In the genomic region with DNA sequence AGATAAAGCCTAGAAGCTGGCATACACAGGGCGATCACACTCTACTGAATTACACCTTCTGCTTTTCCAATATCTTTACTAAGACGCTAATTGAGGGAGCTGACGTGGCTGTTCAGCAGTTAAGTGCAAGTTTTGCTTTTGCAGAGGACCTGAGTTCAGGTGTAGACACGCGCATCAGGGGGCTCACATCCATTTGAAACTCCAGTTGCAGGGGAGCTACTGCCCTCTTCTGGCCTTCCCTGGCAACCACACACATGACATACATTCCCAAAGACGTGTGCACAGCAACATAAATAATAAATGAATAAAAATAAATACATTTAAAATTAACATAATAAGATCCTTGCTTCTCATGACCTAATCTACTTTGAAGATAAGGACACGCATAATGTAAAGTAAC, we compare ENCODE assay signal across 9 mouse cellular contexts. TPM values are rescaled to one million over a fixed set of nuclear protein-coding genes. Genes with fewer than 3 reads are reported as not detected.
A peak's percentile ranks its signal among the peaks of the same experiment; 100 is the strongest.
DNase-seq lines count a peak whose midpoint lies in the region; ATAC-seq and TF ChIP-seq lines count a peak whose summit lies in the region.
"Had no signal": no experiment of that assay in that cellular context is flagged by ENCODE, and none has a peak within 500 bp of the region (broad histone marks: within the 10 kb centered on the region; RNA-seq: fewer than 3 reads in every experiment).

No protein-coding gene starts in this region.

- no peaks in the 10 kb centered on the region for H3K36me3 ChIP-seq in kidney, embryonic 15.5 days
- peaks cover 0 to 4% of the 10 kb centered on the region in 2 experiments; a peak in 2 of 4 replicates for H3K36me3 ChIP-seq in MEL (ENCODE audit: control insufficient read depth in 1 of 2, insufficient read depth in 2 of 2, low read length in 2 of 2)
- H3K36me3 ChIP-seq in liver, postnatal 0 days (replicated peaks; ENCODE audit: insufficient read depth, low read length) = no peaks in the 10 kb centered on the region
- H3K36me3 ChIP-seq: forebrain, embryonic 15.5 days; heart, embryonic 15.5 days had no signal

- TF ChIP-seq EP300 in MEL (IDR thresholded peaks at IDR 0.05; ENCODE audit: low read depth in 1 of 2, low read length in 2 of 2) = no peak
- no peak for TF ChIP-seq EP300 in liver, postnatal 0 days (IDR thresholded peaks at IDR 0.05; ENCODE audit: low read depth)

- DNase-seq in kidney, postnatal 10 days = peak; percentile 22
- peak; percentile 46 for DNase-seq in A20 (ENCODE audit: low read depth, low spot score)
- DNase-seq in MEL (ENCODE audit: low read depth, low spot score) = peak; percentile 67
- peak; percentile 28 for DNase-seq in liver, postnatal 0 days
- DNase-seq in frontal cortex, postnatal 36 days (ENCODE audit: low spot score in 2 of 2) = no peak
- no peak for DNase-seq in layer of hippocampus, adult 9-11 months

- peak; percentile 57 for TF ChIP-seq RAD21 in MEL (IDR thresholded peaks at IDR 0.05; ENCODE audit: low read depth, low read length)

- peak; percentile 59 to 77 (median 60) for TF ChIP-seq CTCF in MEL (IDR thresholded peaks at IDR 0.05 in 2 of 3, conservative IDR thresholded peaks at IDR 0.05 in 1 of 3; ENCODE audit: control insufficient read depth in 1 of 3, insufficient read depth in 1 of 3, low read depth in 2 of 3, low read length in 3 of 3, poor library complexity in 1 of 3, severe bottlenecking in 1 of 3)
- TF ChIP-seq CTCF in liver, postnatal 0 days (IDR thresholded peaks at IDR 0.05; ENCODE audit: low read depth) = peak; percentile 55

- 0 out of 2 replicates have a peak, but pooled peaks cover 3% of the 10 kb centered on the region for H3K4me1 ChIP-seq in kidney, embryonic 15.5 days
- H3K4me1 ChIP-seq in MEL (ENCODE audit: control insufficient read depth in 1 of 2, insufficient read depth in 2 of 2, low read length in 2 of 2) = peaks cover 0 to 6% of the 10 kb centered on the region in 2 experiments; a peak in 3 of 4 replicates
- H3K4me1 ChIP-seq in liver, postnatal 0 days (ENCODE audit: insufficient read depth) = no peaks in the 10 kb centered on the region
- H3K4me1 ChIP-seq: forebrain, embryonic 15.5 days had no signal

- no peak for TF ChIP-seq POLR2A in MEL (IDR thresholded peaks at IDR 0.05; ENCODE audit: control insufficient read depth in 1 of 2, insufficient read depth in 1 of 2, low read depth in 1 of 2, low read length in 2 of 2, poor library complexity in 1 of 2)

- no peak overlapping the region for H3K4me3 ChIP-seq in kidney, embryonic 15.5 days (replicated peaks)
- no peak overlapping the region for H3K4me3 ChIP-seq in MEL (ENCODE audit: control insufficient read depth in 1 of 2, insufficient read depth in 1 of 2, low read depth in 2 of 2, low read length in 2 of 2)
- H3K4me3 ChIP-seq in liver, postnatal 0 days (ENCODE audit: low read depth, low read length) = no peak overlapping the region
- H3K4me3 ChIP-seq: forebrain, embryonic 15.5 days; heart, embryonic 15.5 days had no signal

- no peaks in the 10 kb centered on the region for H3K27me3 ChIP-seq in kidney, embryonic 15.5 days
- H3K27me3 ChIP-seq in MEL (ENCODE audit: control insufficient read depth in 1 of 2, insufficient read depth in 2 of 2, low read length in 2 of 2) = no peaks in the 10 kb centered on the region; a peak in 1 of 4 replicates
- H3K27me3 ChIP-seq in liver, postnatal 0 days (ENCODE audit: insufficient read depth, low read length) = no peaks in the 10 kb centered on the region
- H3K27me3 ChIP-seq: forebrain, embryonic 15.5 days; heart, embryonic 15.5 days had no signal

- no peak overlapping the region for H3K9ac ChIP-seq in kidney, embryonic 15.5 days
- no peak overlapping the region for H3K9ac ChIP-seq in MEL (ENCODE audit: control insufficient read depth, low read depth, low read length, poor library complexity, severe bottlenecking)
- no peak overlapping the region for H3K9ac ChIP-seq in liver, postnatal 0 days (replicated peaks)
- H3K9ac ChIP-seq: forebrain, embryonic 15.5 days; heart, embryonic 15.5 days had no signal

- no peak overlapping the region for H3K4me2 ChIP-seq in kidney, embryonic 15.5 days
- no peak overlapping the region for H3K4me2 ChIP-seq in liver, postnatal 0 days (ENCODE audit: low read depth, low read length)
- H3K4me2 ChIP-seq: forebrain, embryonic 15.5 days; heart, embryonic 15.5 days had no signal

- peaks cover 1% of the 10 kb centered on the region; the same call in 1 of the 2 replicates for H3K79me2 ChIP-seq in MEL (ENCODE audit: control insufficient read depth, insufficient read depth, low read length, poor library complexity)

- no peak overlapping the region for H3K27ac ChIP-seq in kidney, embryonic 15.5 days
- no peak overlapping the region for H3K27ac ChIP-seq in MEL (ENCODE audit: control insufficient read depth, low read depth, low read length)
- no peak overlapping the region for H3K27ac ChIP-seq in liver, postnatal 0 days (ENCODE audit: low read depth)
- H3K27ac ChIP-seq: forebrain, embryonic 15.5 days; heart, embryonic 15.5 days had no signal

- 88% methylated on average over 7 of the region's 7 CpGs for WGBS in kidney, embryonic 15.5 days
- 70% methylated on average over 7 of the region's 7 CpGs for WGBS in liver, postnatal 0 days (ENCODE audit: insufficient replicate concordance)

- no peaks in the 10 kb centered on the region for H3K9me3 ChIP-seq in kidney, embryonic 15.5 days (replicated peaks)
- no peaks in the 10 kb centered on the region for H3K9me3 ChIP-seq in MEL (replicated peaks; ENCODE audit: insufficient read depth, low read length)
- no peaks in the 10 kb centered on the region for H3K9me3 ChIP-seq in liver, postnatal 0 days (ENCODE audit: low read length)
- H3K9me3 ChIP-seq: forebrain, embryonic 15.5 days; heart, embryonic 15.5 days had no signal

- no peak for ATAC-seq in kidney, embryonic 15.5 days (replicated peaks; ENCODE audit: low FRiP score)
- ATAC-seq in liver, postnatal 0 days = no peak
- ATAC-seq: forebrain, embryonic 15.5 days had no signal

TF ChIP-seq in MEL, 35 proteins besides CTCF, POLR2A, EP300 and RAD21:
- peak; percentile 6; the same call in 1 of the 2 replicates for TF ChIP-seq ZC3H11A (IDR thresholded peaks at IDR 0.05; ENCODE audit: low read depth, low read length)
- no peak for TF ChIP-seq CHD1 (IDR thresholded peaks at IDR 0.05; ENCODE audit: low read depth, low read length)
- TF ChIP-seq SMC3 (IDR thresholded peaks at IDR 0.05; ENCODE audit: low read depth, low read length) = peak; percentile 31
- TF ChIP-seq ZKSCAN1 (IDR thresholded peaks at IDR 0.05; ENCODE audit: low read depth, low read length) = no peak
- no peak for TF ChIP-seq HCFC1 (IDR thresholded peaks at IDR 0.05; ENCODE audit: low read depth, low read length)
- TF ChIP-seq GABPA (IDR thresholded peaks at IDR 0.05; ENCODE audit: low read depth, low read length) = no peak
- no peak for TF ChIP-seq JUND (IDR thresholded peaks at IDR 0.05; ENCODE audit: low read depth, low read length)

RNA-seq across cellular contexts. Expression of gene Msrb2, which starts 2.5 kb away (rescaled TPM):
- 31.1 and 34.2 TPM in 2 replicates for polyA plus RNA-seq in kidney, embryonic 15.5 days (2015; fragmentation: Nextera tagmentation; extraction: Ambion mirVana)
- 14.8 and 14.9 TPM in 2 replicates for total RNA-seq in MEL (2012; rRNA removed)
- polyA plus RNA-seq in MEL (2012; ENCODE audit: insufficient read depth in 1 of 2, insufficient read length in 2 of 2, low read depth in 1 of 2, low replicate concordance in 2 of 2, missing spikeins in 1 of 2) = 10 to 100 TPM in 1 of 2 experiments, not detected in 1; 18.2 TPM
- polyA plus RNA-seq in liver, postnatal 0 days (2015; fragmentation: Nextera tagmentation; extraction: Ambion mirVana) = 9.9 and 10.2 TPM in 2 replicates

Comparison
In these comparisons a context has a peak if more than half of its experiments do, and no peak if none do; other contexts are left out.
1. DNase-seq: peak in kidney, postnatal 10 days (single experiment), A20 (single experiment), MEL (single experiment) and liver, postnatal 0 days (single experiment); none in frontal cortex, postnatal 36 days (0 of 2) and layer of hippocampus, adult 9-11 months (single experiment).